Mouse (Mus musculus) liver, embryonic 14.5 days (tissue): ENCODE measurements around the gene Olfr1313. TPM values are rescaled to one million over a fixed set of nuclear protein-coding genes. Genes with fewer than 3 reads are reported as not detected.

ENCODE experiments used
- ATAC-seq: fragments of 200-750 bp; cut with Nextera tagmentation; 2 replicates; pipeline ENCODE4 v1.8.0; 2017; ENCODE audit warnings: moderate number of reproducible peaks, mild to moderate bottlenecking, moderate library complexity; ENCODE audit not compliant: insufficient read depth
- DNase-seq, 3 experiments: peaks; one replicate each; pipeline ENCODE4 v3.0.0-alpha.2; 2012 to 2013; ENCODE audit warnings: low read depth in 3 of 3, low spot score in 3 of 3
- H3K27ac ChIP-seq: fragments of 300-500 bp; sonication (generic); 2 replicates; pipeline ENCODE4 v1.5.1; 2014; ENCODE audit warnings: moderate library complexity, mild to moderate bottlenecking, control low read depth, inconsistent platforms
- H3K27me3 ChIP-seq: fragments of 300-500 bp; sonication (generic); 2 replicates; pipeline ENCODE4 v1.6.1; 2014; ENCODE audit warnings: mild to moderate bottlenecking, low read length, moderate library complexity; ENCODE audit not compliant: control insufficient read depth, insufficient read depth
- H3K36me3 ChIP-seq: fragments of 300-500 bp; sonication (generic); replicated peaks from 2 replicates; pipeline ENCODE4 v1.6.1; 2014; ENCODE audit warnings: low read depth; ENCODE audit not compliant: control insufficient read depth, insufficient read depth
- H3K4me1 ChIP-seq, 2 experiments: fragments of 200-500 bp in 1 of 2; fragments of 300-500 bp in 1 of 2; sonication (generic) in 1 of 2; replicated peaks; 2 replicates each; pipeline ENCODE4 v1.6.1; 2012 to 2014; ENCODE audit warnings: antibody characterized with exemption in 1 of 2, inconsistent platforms in 1 of 2, low read length in 1 of 2; ENCODE audit not compliant: control insufficient read depth in 2 of 2, insufficient read depth in 2 of 2
- H3K4me2 ChIP-seq: fragments of 300-500 bp; sonication (generic); 2 replicates; pipeline ENCODE4 v1.6.1; 2014; ENCODE audit warnings: low read depth, mild to moderate bottlenecking, control low read depth, moderate library complexity
- H3K4me3 ChIP-seq, 2 experiments: fragments of 200-500 bp in 1 of 2; fragments of 300-500 bp in 1 of 2; sonication (generic) in 1 of 2; 2 replicates each; pipeline ENCODE4 v1.5.1; 2012 to 2014; ENCODE audit warnings: low read depth in 2 of 2, low read length in 2 of 2, mild to moderate bottlenecking in 2 of 2, control low read depth in 1 of 2, inconsistent platforms in 1 of 2, moderate library complexity in 1 of 2; ENCODE audit not compliant: insufficient read depth in 1 of 2
- H3K9ac ChIP-seq: fragments of 300-500 bp; sonication (generic); replicated peaks from 2 replicates; pipeline ENCODE4 v1.6.1; 2014; ENCODE audit warnings: mild to moderate bottlenecking, control low read depth, moderate library complexity
- H3K9me3 ChIP-seq: fragments of 300-500 bp; sonication (generic); 2 replicates; pipeline ENCODE4 v1.6.1; 2016; ENCODE audit warnings: low read length, mixed read lengths; ENCODE audit not compliant: control insufficient read depth
- CTCF ChIP-seq: IDR thresholded peaks from 2 replicates; pipeline ENCODE4 v1.5.1; 2016; ENCODE audit warnings: antibody characterized with exemption, low read depth, control low read depth
- EP300 ChIP-seq: IDR thresholded peaks from 2 replicates; pipeline ENCODE4 v1.6.1; 2016; ENCODE audit warnings: antibody characterized with exemption, low read depth
- WGBS: fragments of 180-500 bp; shearing (Covaris S2); extraction: QIAGEN DNeasy Blood & Tissue Kit; methylation state at CpG from one replicate; pipeline ENCODE4 v1.1.7; 2014; ENCODE audit not compliant: insufficient replicate concordance; 5-methylcytosine and 5-hydroxymethylcytosine counted together
- polyA plus RNA-seq, 2 experiments: library from polyadenylated mRNA; depleted of rRNA in 1 of 2; stranded (reverse) in 1 of 2; unstranded in 1 of 2; fragments of >200 nt; fragmentation: Nextera tagmentation in 1 of 2; extraction: Ambion mirVana in 1 of 2; gene quantifications; 2 replicates each; pipeline versions ENCODE4 v1.2.1 to v1.2.3; 2012 to 2014

Olfr1313 gene
- polyA plus RNA-seq, 2 experiments, result not detected

- Histone ChIP-seq H3K9me3 (no peaks in the 10 kb centered on the region), H3K4me2 (no peak within 1 kb of the TSS), H3K27ac (no peak within 1 kb of the TSS), H3K27me3 (no peaks in the 10 kb centered on the region), H3K4me3 (no peak within 1 kb of the TSS), H3K9ac (no peak within 1 kb of the TSS), H3K4me1 (no peaks in the 10 kb centered on the region), H3K36me3 (no peaks in the 10 kb centered on the region)
- 59% methylated on average over 2 of the region's 2 CpGs for WGBS
- DNase-seq (no peak), ATAC-seq (no peak)
- TF ChIP-seq EP300, result no peak
- no peak for TF ChIP-seq CTCF
These were observed 53.3 kb downstream of the Olfr1313 start, which contains the start of gene Olfr1311 for GRCm38 (mm10) chr2:112024312-112024711. Olfr1311 (minus strand) TSS chr2:112024412.

Other genes with a start within 250 kb of the Olfr1313 start
- gene Olfr1305, start 200.7 kb downstream of the Olfr1313 start, polyA plus RNA-seq (2012; rRNA removed), result not detected in 2 replicates
- not detected in 2 replicates for gene Olfr1305, start 200.7 kb downstream of the Olfr1313 start, polyA plus RNA-seq (2014; fragmentation: Nextera tagmentation; extraction: Ambion mirVana)
- gene Olfr1306, start 161.6 kb downstream of the Olfr1313 start, polyA plus RNA-seq (2012; rRNA removed), result not detected in 2 replicates
- not detected in 2 replicates for gene Olfr1306, start 161.6 kb downstream of the Olfr1313 start, polyA plus RNA-seq (2014; fragmentation: Nextera tagmentation; extraction: Ambion mirVana)
- gene Olfr1307, start 128.4 kb downstream of the Olfr1313 start, polyA plus RNA-seq (2012; rRNA removed), result not detected in 2 replicates
- not detected in 2 replicates for gene Olfr1307, start 128.4 kb downstream of the Olfr1313 start, polyA plus RNA-seq (2014; fragmentation: Nextera tagmentation; extraction: Ambion mirVana)
- gene Olfr1308, start 112.9 kb downstream of the Olfr1313 start, polyA plus RNA-seq (2012; rRNA removed), result not detected in 2 replicates
- gene Olfr1308, start 112.9 kb downstream of the Olfr1313 start, polyA plus RNA-seq (2014; fragmentation: Nextera tagmentation; extraction: Ambion mirVana), result not detected in 2 replicates
- not detected in 2 replicates for gene Olfr1309, start 87.6 kb downstream of the Olfr1313 start, polyA plus RNA-seq (2012; rRNA removed)
- not detected in 2 replicates for gene Olfr1309, start 87.6 kb downstream of the Olfr1313 start, polyA plus RNA-seq (2014; fragmentation: Nextera tagmentation; extraction: Ambion mirVana)
- not detected in 2 replicates for gene Olfr1310, start 65.1 kb downstream of the Olfr1313 start, polyA plus RNA-seq (2012; rRNA removed)
- not detected in 2 replicates for gene Olfr1310, start 65.1 kb downstream of the Olfr1313 start, polyA plus RNA-seq (2014; fragmentation: Nextera tagmentation; extraction: Ambion mirVana)
- gene Olfr1311, start 53.4 kb downstream of the Olfr1313 start, polyA plus RNA-seq (2012; rRNA removed), result not detected in 2 replicates
- gene Olfr1311, start 53.4 kb downstream of the Olfr1313 start, polyA plus RNA-seq (2014; fragmentation: Nextera tagmentation; extraction: Ambion mirVana), result not detected in 2 replicates
- gene Olfr1312, start 27.6 kb downstream of the Olfr1313 start, polyA plus RNA-seq (2012; rRNA removed), result not detected in 2 replicates
- gene Olfr1312, start 27.6 kb downstream of the Olfr1313 start, polyA plus RNA-seq (2014; fragmentation: Nextera tagmentation; extraction: Ambion mirVana), result not detected in 2 replicates
- not detected in 2 replicates for gene Olfr1314, start 18.9 kb upstream of the Olfr1313 start, polyA plus RNA-seq (2012; rRNA removed)
- gene Olfr1314, start 18.9 kb upstream of the Olfr1313 start, polyA plus RNA-seq (2014; fragmentation: Nextera tagmentation; extraction: Ambion mirVana), result not detected in 2 replicates
- not detected in 2 replicates for gene Olfr1315-ps1, start 37.6 kb upstream of the Olfr1313 start, polyA plus RNA-seq (2012; rRNA removed)
- not detected in 2 replicates for gene Olfr1315-ps1, start 37.6 kb upstream of the Olfr1313 start, polyA plus RNA-seq (2014; fragmentation: Nextera tagmentation; extraction: Ambion mirVana)
- gene Olfr1316, start 57.1 kb upstream of the Olfr1313 start, polyA plus RNA-seq (2012; rRNA removed), result not detected in 2 replicates
- gene Olfr1316, start 57.1 kb upstream of the Olfr1313 start, polyA plus RNA-seq (2014; fragmentation: Nextera tagmentation; extraction: Ambion mirVana), result not detected in 2 replicates
- gene Olfr1317, start 62.5 kb upstream of the Olfr1313 start, polyA plus RNA-seq (2012; rRNA removed), result not detected in 2 replicates
- not detected in 2 replicates for gene Olfr1317, start 62.5 kb upstream of the Olfr1313 start, polyA plus RNA-seq (2014; fragmentation: Nextera tagmentation; extraction: Ambion mirVana)
- gene Olfr1318, start 76.4 kb upstream of the Olfr1313 start, polyA plus RNA-seq (2012; rRNA removed), result not detected in 2 replicates
- gene Olfr1318, start 76.4 kb upstream of the Olfr1313 start, polyA plus RNA-seq (2014; fragmentation: Nextera tagmentation; extraction: Ambion mirVana), result not detected in 2 replicates
- gene Lpcat4, start 161.6 kb upstream of the Olfr1313 start, polyA plus RNA-seq (2012; rRNA removed), result 2.4 and 2.9 TPM in 2 replicates
- 1.9 and 2.1 TPM in 2 replicates for gene Lpcat4, start 161.6 kb upstream of the Olfr1313 start, polyA plus RNA-seq (2014; fragmentation: Nextera tagmentation; extraction: Ambion mirVana)
- gene Nutm1, start 181.4 kb upstream of the Olfr1313 start, polyA plus RNA-seq (2012; rRNA removed), result not detected in 2 replicates
- gene Nutm1, start 181.4 kb upstream of the Olfr1313 start, polyA plus RNA-seq (2014; fragmentation: Nextera tagmentation; extraction: Ambion mirVana), result not detected in 2 replicates
- 82.3 and 93.1 TPM in 2 replicates for gene Nop10, start 184.1 kb upstream of the Olfr1313 start, polyA plus RNA-seq (2012; rRNA removed)
- 164 and 166 TPM in 2 replicates for gene Nop10, start 184.1 kb upstream of the Olfr1313 start, polyA plus RNA-seq (2014; fragmentation: Nextera tagmentation; extraction: Ambion mirVana)
- 6.9 and 8.7 TPM in 2 replicates for gene Slc12a6, start 188.0 kb upstream of the Olfr1313 start, polyA plus RNA-seq (2012; rRNA removed)
- gene Slc12a6, start 188.0 kb upstream of the Olfr1313 start, polyA plus RNA-seq (2014; fragmentation: Nextera tagmentation; extraction: Ambion mirVana), result 3.4 and 4.9 TPM in 2 replicates
- not detected in 2 replicates for gene Gm21985, start 188.5 kb upstream of the Olfr1313 start, polyA plus RNA-seq (2012; rRNA removed)
- gene Gm21985, start 188.5 kb upstream of the Olfr1313 start, polyA plus RNA-seq (2014; fragmentation: Nextera tagmentation; extraction: Ambion mirVana), result not detected in 2 replicates